Mouse (Mus musculus): ENCODE measurements at regions not wholly inside any gene's neighbourhood (a gene's known extent, or its start where the extent isn't known, plus 50 kb on each side); places are given as distances from the start of the nearest gene placed in this dataset.

DNA sequence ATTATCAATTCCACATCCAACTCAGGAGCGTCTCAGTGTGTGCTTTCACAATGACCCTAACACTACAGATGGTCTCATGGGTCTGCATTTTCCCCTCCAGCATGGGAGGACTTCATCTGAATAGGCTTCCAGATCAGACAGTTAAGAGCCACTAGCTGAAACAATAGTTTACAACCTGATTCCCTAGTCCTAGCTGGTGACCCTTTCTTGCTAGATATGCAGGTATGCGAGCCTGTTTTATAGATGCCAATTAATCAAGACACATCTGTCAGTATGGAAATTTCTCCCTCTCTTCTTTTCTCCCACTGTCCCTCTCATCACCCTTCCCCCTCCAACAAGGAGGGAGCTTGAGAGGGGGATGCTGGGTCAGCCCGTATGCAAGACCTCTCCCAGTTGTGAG, 71.2 kb upstream of the Zic3 start:
- no peak for ATAC-seq (ENCODE audit: insufficient read depth, low FRiP score, low read depth)
- H3K27me3 ChIP-seq (replicated peaks), result no peaks in the 10 kb centered on the region
- no peak overlapping the region for H3K4me3 ChIP-seq (replicated peaks)
- no peak overlapping the region for H3K4me2 ChIP-seq
- WGBS, result 48% methylated on average over 3 of the region's 3 CpGs
- H3K9me3 ChIP-seq, result no peaks in the 10 kb centered on the region
- H3K4me1 ChIP-seq, result no peaks in the 10 kb centered on the region
- H3K9ac ChIP-seq, result no peak overlapping the region
- no peak overlapping the region for H3K27ac ChIP-seq
- H3K36me3 ChIP-seq, result no peaks in the 10 kb centered on the region

DNA sequence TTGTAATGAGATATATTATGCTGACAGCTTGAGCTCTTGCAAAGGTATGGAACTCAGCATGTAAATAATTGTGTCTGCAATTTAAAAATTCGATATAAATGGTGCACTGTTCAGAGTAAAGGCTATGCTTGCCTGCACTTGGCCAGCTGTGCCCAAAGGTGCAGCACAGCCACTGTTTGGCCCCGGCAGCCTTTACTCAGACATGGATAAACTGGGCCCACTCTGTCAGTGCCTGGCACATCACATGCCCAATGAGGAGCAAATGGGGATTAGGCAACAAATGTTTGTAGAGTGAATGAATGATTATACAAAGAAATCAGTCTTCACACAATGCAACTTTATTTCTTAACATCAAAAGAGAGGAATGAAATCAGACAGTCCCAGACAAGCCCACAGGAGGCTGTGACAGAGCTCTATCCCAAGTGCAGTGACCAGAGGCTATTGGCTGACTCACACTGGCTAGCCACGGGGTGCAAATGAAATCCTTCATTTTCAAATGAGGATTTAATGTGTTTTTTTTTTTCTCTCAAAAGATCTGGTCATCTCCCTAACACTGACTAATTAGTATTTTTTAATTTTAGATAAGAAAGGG, 67.8 kb upstream of the Zic3 start:
- Histone ChIP-seq H3K9ac (no peak overlapping the region), H3K36me3 (no peaks in the 10 kb centered on the region), H3K4me1 (no peaks in the 10 kb centered on the region), H3K27ac (no peak overlapping the region), H3K4me3 (replicated peaks) (no peak overlapping the region), H3K27me3 (replicated peaks) (no peaks in the 10 kb centered on the region), H3K9me3 (no peaks in the 10 kb centered on the region), H3K4me2 (no peak overlapping the region)
- ATAC-seq (ENCODE audit: insufficient read depth, low FRiP score, low read depth), result no peak
- WGBS, result 37% methylated on average over 3 of the region's 3 CpGs
